Mouse (Mus musculus) gastrocnemius, postnatal 4 days (tissue): Measurements from ENCODE around the gene Fgfr2. TPM values are rescaled to one million over a fixed set of nuclear protein-coding genes. Genes with fewer than 3 reads are reported as not detected.

Source experiments
- DNase-seq, 2 experiments: peaks; one replicate each; pipeline ENCODE4 v3.0.0; 2021 to 2022; ENCODE audit warnings: low spot score in 2 of 2, mixed read lengths in 2 of 2
- total RNA-seq, 2 experiments: library from RNA; stranded (reverse); gene quantifications; 2 replicates each; pipeline ENCODE4 v1.2.3; 2021

Fgfr2 gene
- total RNA-seq, 2 experiments from 2014 or later: 6.5 to 8.0 TPM

GRCm38 (mm10) chr7:130984294-130984693 is 2138.9 kb downstream of the Fgfr2 start:
- DNase-seq: no peak

DNA sequence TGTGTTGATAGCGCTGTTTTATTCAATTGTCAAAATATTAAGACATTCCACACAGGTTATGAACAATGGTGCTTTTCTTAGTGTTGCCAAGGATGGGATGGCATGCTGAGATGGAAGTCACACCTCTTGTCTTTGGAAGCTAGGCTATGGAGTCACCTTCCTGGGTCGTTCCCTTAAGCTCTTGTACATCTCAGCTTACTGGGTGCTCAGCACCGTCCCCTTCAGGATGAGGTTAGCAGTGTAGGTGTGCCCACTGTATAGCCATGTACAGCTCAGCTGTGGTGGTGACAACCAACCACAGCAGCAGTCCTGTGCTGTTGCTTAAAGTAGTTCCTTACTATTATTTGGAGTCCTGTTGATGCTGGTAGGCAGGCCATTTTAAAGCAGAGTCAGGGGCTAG is 2140.3 kb downstream of the Fgfr2 start:
- DNase-seq: no peak

GRCm38 (mm10) chr7:130982371-130982770 is 2140.8 kb downstream of the Fgfr2 start:
- no peak for DNase-seq

GRCm38 (mm10) chr7:130980130-130980529 is 2143.0 kb downstream of the Fgfr2 start:
- no peak for DNase-seq

DNA sequence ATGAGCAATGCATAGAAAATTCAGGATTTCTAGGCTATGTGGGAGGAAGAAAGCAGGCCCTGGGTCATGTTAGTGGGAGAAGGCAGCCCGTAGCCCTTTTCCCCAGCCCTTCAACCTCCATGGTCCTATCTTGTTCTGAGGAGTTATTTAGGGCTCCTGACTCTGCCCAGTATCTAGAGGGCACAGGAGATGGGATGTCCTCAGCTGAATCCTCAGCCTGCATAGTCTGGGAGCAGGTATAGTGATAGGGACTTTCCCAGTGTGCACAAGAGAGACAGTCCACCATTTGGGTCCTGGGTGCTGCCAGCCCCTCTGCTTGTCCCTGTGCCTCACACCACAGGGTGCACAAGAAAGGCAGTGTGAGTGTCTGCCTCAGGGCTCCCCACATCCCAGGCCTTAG is 2144.6 kb downstream of the Fgfr2 start:
- DNase-seq: no peak

DNA sequence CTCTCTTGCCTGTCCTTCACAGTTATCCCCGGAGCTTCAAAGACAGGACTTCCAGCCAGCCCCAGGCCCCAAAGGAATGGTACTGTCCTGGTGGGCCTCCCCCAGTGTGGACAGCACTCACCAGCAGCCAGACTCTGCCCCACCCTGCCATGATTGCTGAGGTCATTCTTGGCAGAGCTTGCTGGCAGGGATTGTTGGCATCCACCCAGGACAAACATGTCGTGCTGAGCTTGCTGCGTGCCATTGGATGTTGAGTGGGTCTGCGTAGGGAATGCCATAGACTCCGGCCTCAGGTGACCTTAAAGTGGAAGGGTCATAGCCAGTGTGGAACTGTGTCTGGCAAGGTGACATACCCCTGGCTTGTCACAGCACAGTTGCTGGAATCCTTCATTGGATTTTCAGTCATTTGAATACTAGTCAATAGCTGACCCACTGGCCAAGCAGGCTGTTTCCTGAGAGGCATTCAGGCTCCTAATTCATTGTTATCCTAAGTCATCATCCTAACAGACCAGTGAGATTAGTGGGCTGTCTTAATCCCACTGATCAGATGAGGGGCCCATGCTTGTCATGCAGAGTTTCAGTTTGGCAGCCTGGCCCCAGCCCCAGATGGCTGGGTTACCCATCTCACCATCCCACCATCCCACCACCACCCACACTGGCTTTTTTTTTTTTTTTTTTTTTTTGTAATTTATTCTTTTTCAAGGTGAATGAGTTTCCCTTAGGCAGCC is 2145.2 kb downstream of the Fgfr2 start:
- DNase-seq: peak; percentile 71 to 83

DNA sequence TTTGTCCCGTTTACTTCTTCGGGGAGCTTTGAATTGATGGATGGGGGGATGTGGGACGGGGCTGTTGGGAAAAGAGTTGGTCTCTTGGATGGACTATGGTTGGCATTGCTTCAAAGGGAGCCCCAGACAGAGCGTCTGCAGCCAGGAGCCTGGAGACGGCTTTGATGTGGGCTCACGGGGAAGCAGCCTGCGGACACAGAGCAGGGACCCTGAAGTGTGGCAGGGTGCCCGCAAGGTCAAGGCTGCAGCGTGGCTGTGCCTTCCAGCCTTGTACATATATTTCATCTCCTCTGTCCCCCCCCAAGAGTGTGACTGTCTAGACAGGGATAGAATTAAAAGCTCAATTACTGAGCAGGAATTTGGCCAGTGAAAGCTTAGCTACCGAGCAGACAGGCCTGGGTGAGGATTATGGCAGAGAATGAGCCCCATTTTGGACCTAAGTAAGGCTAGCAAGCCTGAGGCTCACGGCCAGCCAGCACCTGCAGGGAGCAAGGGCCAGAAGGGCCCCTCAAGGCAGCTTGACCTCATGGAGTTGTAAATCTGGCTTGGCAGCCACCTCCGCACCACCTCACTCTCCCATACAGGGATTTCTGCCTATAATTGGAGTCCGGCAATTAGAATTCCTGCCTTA is 2146.7 kb downstream of the Fgfr2 start:
- DNase-seq: no peak

DNA sequence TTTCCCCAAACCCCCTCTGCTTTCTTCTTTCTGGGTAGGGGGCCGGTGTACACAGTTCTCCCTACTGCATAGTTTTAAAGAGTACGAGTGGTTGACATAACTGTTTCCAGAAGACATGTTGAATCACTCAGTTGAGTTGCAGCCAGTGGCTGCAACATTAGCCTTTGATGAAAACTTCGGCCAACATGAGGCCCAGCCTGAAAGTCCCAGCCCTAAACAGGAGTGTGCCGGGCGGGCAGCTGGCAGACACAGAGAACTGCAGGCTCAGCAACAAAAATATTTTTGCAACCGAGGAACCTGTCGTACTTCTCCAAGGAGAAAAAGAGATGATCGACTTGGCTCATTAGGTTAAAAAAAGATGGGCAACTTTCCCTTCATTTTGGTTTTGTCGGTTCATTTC is 2150.4 kb downstream of the Fgfr2 start:
- peak in 1 of 2 experiments; percentile 51 for DNase-seq

GRCm38 (mm10) chr7:130969507-130969906 is 2153.6 kb downstream of the Fgfr2 start:
- no peak for DNase-seq

DNA sequence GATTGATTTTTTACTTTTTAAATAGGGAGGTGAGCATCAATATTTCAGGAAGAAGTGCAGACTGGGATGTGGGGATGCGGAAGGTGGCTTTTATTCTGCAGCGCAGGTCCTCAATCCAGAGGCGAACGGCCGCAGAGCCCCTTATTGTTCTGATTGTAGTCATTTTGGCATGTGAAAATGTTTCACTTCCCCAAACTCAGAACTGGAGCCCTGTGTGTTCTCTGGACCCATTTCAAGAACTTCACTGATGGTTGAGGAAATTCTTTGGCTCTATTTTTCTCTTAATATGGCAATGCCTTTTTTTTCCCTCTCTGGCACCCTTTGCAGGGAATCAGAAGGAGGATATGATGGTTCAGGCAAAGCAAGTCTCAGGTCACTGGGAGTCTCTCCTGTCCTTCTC is 2154.1 kb downstream of the Fgfr2 start:
- DNase-seq: no peak

DNA sequence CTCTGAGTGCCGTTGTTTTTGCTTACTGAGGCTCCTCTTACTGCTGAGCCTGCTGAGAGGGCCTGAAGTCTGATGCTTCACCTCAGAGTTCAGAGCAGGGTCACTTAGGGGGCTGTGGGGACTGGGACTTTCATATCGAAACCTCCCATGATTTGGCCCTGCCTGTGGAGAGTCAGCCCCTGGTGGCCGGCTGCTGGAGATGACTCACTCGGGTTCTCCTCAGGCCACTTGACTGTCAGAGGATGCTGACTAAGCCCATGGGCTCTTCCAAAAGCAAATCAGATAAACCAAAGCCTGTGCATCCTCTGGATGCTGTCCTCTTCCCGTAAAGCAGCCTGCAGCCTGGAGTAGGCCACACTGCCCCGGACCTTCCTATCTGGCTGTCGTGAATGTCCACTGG is 2154.6 kb downstream of the Fgfr2 start:
- DNase-seq: peak in 1 of 2 experiments; percentile 50

DNA sequence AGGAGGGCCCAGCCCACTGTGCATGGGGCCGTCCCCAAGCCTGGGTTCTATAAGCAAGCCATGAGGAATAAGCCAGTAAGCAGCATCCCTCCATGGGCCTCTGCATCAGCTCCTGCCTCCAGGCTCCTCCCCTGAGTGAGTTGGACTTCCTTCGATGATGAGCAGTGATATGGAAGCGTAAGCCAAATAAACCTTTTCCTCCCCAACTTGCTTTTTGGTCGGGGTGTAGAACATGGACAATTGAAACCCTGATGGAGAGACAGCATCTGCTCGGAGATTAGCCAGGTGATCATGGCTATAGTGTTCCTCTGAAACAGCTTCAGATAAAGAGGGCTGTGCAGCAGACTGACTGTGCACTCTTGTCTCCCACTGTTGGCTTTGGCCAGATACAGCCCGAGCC is 2155.2 kb downstream of the Fgfr2 start:
- no peak for DNase-seq

- no peak for DNase-seq
Measured at GRCm38 (mm10) chr7:130966876-130967275, 2156.3 kb downstream of the Fgfr2 start.

GRCm38 (mm10) chr7:130966451-130966850 is 2156.7 kb downstream of the Fgfr2 start:
- no peak for DNase-seq

DNA sequence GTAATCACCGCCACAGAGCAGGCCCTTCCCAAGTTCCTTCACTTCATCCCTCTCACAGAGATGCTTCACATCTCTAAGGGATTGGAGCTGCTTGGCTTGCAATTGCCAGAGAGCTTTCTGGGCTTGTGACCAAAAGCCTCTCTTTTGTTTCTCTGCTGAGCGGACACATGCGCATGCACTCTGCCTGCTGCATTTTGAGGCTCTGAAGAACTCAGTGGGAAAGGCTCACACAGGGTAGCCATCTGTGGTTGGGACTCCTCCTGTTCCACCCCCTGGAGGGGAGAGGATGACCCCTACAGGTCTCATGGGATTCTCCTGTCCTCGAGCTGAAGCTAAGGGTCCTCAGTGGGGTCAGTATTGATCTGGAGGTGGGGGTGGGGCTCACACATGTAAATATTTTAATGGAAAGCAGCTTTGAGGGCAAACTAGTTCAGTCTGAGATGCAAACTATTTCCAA is 2157.2 kb downstream of the Fgfr2 start:
- peak in 1 of 2 experiments; percentile 70 for DNase-seq

DNA sequence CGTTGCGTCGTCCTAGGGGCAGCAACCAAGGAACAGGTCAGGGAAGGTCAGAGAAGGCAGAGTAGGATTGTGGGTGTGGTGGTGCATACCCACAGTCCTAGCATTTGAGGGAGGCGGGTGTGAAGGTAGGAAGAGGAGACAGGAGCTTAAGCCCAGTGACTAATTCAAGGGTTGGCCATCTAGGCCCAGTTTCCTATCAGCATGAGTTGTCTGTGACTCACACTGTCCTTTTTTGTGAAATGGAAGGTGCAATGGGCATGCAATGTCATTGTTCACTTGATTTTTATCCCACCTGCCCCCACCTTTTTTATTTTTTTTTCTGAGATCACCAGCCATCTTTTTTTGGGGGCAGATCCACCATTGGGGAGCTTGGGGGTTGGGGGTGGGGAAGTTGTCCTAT is 2157.8 kb downstream of the Fgfr2 start:
- DNase-seq: no peak

- DNase-seq: peak in 1 of 2 experiments; percentile 73
Measured at GRCm38 (mm10) chr7:130964686-130965085, 2158.5 kb downstream of the Fgfr2 start.

DNA sequence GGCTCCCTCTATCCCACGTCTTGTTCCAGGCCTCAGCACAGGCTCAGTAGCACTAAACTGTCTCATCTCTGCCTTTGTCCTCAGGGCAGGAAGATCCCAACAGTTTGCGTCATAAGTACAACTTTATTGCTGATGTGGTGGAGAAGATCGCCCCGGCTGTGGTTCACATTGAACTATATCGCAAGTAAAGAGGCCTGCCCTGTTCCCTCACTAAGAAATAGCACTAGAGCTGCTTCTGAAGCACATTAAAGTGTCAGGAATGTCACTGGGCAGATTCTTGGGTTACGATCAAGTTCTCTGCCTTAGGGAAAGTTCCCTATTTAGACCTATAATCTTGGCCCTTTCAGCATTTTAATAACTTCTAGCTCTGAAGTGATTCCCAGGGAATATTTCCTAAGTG is 2161.7 kb downstream of the Fgfr2 start:
- DNase-seq: no peak

DNA sequence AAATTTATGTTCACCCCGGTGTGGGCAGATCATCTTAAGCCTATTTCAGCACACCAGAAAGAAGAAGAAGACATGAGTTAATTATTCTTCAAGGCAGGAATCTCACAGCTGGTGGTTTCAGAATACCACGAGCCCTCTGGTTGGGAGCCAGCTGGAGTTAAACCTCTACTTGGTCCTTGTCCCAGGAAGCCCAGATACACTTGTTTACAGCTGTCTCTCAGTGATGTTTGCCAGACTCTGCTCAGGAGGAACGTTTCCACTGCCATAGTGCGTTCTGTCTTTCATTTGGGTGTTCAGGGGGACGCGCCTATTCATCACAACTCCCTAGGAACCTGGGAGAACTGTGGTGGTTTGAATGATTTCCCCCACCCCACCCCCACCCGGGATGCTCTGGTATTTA is 2163.3 kb downstream of the Fgfr2 start:
- DNase-seq: peak in 1 of 2 experiments; percentile 86

- DNase-seq: no peak
Measured at GRCm38 (mm10) chr7:130958551-130958950, 2164.6 kb downstream of the Fgfr2 start.

- no peak for DNase-seq
Measured at GRCm38 (mm10) chr7:130954177-130954601, 2169.0 kb downstream of the Fgfr2 start.

- DNase-seq: no peak
Measured at GRCm38 (mm10) chr7:130953376-130953775, 2169.8 kb downstream of the Fgfr2 start.

DNA sequence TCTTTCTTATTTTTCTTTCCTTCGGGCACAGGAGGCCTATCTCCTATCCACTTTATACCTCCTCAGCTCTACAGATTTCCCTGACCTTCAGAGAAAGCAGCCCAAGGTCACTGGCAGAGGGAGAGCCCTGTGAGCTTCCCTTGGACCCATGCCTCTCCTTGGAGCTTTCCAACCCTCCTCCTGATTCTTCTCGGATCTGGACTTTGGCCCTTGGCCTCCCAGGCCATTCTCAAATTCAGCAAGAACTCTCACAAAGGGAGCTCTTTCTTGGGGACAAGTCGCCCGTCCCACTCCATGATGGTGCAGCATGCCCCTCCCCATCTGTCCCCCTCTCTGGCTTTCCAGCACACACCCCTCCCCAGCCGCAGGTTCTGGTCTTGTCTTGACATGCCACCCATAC is 2172.1 kb downstream of the Fgfr2 start:
- no peak for DNase-seq
